Mouse (Mus musculus) lung, postnatal 0 days (tissue): ENCODE data around the gene Abcc4.

Experiments
- CTCF ChIP-seq: IDR thresholded peaks from 2 replicates; pipeline ENCODE4 v1.5.1; 2016; ENCODE audit warnings: antibody characterized with exemption, mild to moderate bottlenecking
- EP300 ChIP-seq: IDR thresholded peaks from 2 replicates; pipeline ENCODE4 v1.6.1; 2016; ENCODE audit warnings: antibody characterized with exemption, mild to moderate bottlenecking, control low read depth

DNA sequence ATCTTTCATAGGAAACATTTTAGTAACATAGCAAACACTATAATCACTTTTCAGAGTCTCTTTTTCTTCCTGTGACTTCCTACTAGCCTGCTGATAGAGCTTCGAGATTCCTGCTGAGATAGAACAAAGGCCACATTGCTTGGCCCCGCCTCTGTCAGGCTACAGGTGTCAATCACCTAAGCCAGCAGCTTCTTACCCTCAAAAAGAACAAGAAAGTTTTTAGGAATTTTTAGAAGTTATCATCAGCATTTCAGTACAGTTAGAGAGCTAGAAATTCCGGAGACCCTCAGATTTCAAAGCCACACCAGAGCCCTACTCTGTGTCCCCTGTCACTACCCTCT, 84.6 kb downstream of the Abcc4 start:
- no peak for TF ChIP-seq CTCF
- no peak for TF ChIP-seq EP300
